Mouse (Mus musculus): Measurements from ENCODE around the gene Tsfm. TPM values are rescaled to one million over a fixed set of nuclear protein-coding genes. Genes with fewer than 3 reads are reported as not detected.

Tsfm gene
- 45.2 and 45.4 TPM in 2 replicates for polyA plus RNA-seq (2012; rRNA removed)

- no peak within 1 kb of the TSS for H3K27ac ChIP-seq (ENCODE audit: insufficient read depth, low read length)
These were observed at the start of gene Tsfm for GRCm38 (mm10) chr10:127030336-127031296. TSS of gene Tsfm (minus strand) at chr10:127030840.

GRCm38 (mm10) chr10:127079665-127080391 lies 49.2 kb upstream of the Tsfm start:
- H3K27ac ChIP-seq (ENCODE audit: insufficient read depth, low read length): peak overlapping the region; percentile 97
- peak; percentile 21; the same call in 1 of the 2 replicates for TF ChIP-seq CTCF (IDR thresholded peaks at IDR 0.05; ENCODE audit: borderline replicate concordance, insufficient read depth, low read depth, low read length)
- no peak for TF ChIP-seq POLR2A (IDR thresholded peaks at IDR 0.05; ENCODE audit: borderline replicate concordance, insufficient read depth, low read length)
- peak overlapping the region; percentile 99 for H3K4me3 ChIP-seq (replicated peaks; ENCODE audit: insufficient read depth, low read depth, low read length)
- 1% methylated on average over 70 of the region's 70 CpGs for WGBS
- H3K27me3 ChIP-seq (ENCODE audit: control insufficient read depth, insufficient read depth, low read length): no peaks in the 10 kb centered on the region
- H3K4me1 ChIP-seq (ENCODE audit: control insufficient read depth, insufficient read depth, low read length): peaks cover 29% of the 10 kb centered on the region
- peak; percentile 70 to 76 for DNase-seq

More at GRCm38 (mm10) chr10:127030336-127031296, at the start of gene Tsfm:
- TF ChIP-seq CTCF (IDR thresholded peaks at IDR 0.05; ENCODE audit: borderline replicate concordance, insufficient read depth, low read depth, low read length) (peak; percentile 97), POLR2A (IDR thresholded peaks at IDR 0.05; ENCODE audit: borderline replicate concordance, insufficient read depth, low read length) (peak; percentile 78)
- Histone ChIP-seq H3K4me3 (replicated peaks; ENCODE audit: insufficient read depth, low read depth, low read length) (peak within 1 kb of the TSS; percentile 75), H3K27me3 (ENCODE audit: control insufficient read depth, insufficient read depth, low read length) (no peaks in the 10 kb centered on the region), H3K4me1 (ENCODE audit: control insufficient read depth, insufficient read depth, low read length) (no peaks in the 10 kb centered on the region)
- 5% methylated on average over 56 of the region's 56 CpGs for WGBS
- DNase-seq: peak; percentile 91 to 94

- DNase-seq: peak; percentile 79 to 84
These were observed 48.3 kb upstream of the Tsfm start for GRCm38 (mm10) chr10:127078677-127079575.

GRCm38 (mm10) chr10:127078001-127078676 lies 47.5 kb upstream of the Tsfm start:
- H3K4me3 ChIP-seq (replicated peaks; ENCODE audit: insufficient read depth, low read depth, low read length): peak overlapping the region; percentile 99
- 5% methylated on average over 12 of the region's 12 CpGs for WGBS

More at GRCm38 (mm10) chr10:127078677-127079575, 48.3 kb upstream of the Tsfm start:
- peak overlapping the region; percentile 99 for H3K4me3 ChIP-seq (replicated peaks; ENCODE audit: insufficient read depth, low read depth, low read length)
- peak overlapping the region; percentile 97 for H3K27ac ChIP-seq (ENCODE audit: insufficient read depth, low read length)
- TF ChIP-seq POLR2A (IDR thresholded peaks at IDR 0.05; ENCODE audit: borderline replicate concordance, insufficient read depth, low read length): peak; percentile 37; the same call in 1 of the 2 replicates
- TF ChIP-seq CTCF (IDR thresholded peaks at IDR 0.05; ENCODE audit: borderline replicate concordance, insufficient read depth, low read depth, low read length): no peak
- peaks cover 26% of the 10 kb centered on the region for H3K4me1 ChIP-seq (ENCODE audit: control insufficient read depth, insufficient read depth, low read length)
- WGBS: 1% methylated on average over 36 of the region's 49 CpGs
- no peaks in the 10 kb centered on the region for H3K27me3 ChIP-seq (ENCODE audit: control insufficient read depth, insufficient read depth, low read length)

GRCm38 (mm10) chr10:127077515-127077914 lies 46.9 kb upstream of the Tsfm start:
- no peaks in the 10 kb centered on the region for H3K27me3 ChIP-seq (ENCODE audit: control insufficient read depth, insufficient read depth, low read length)
- H3K4me3 ChIP-seq (replicated peaks; ENCODE audit: insufficient read depth, low read depth, low read length): no peak overlapping the region
- DNase-seq: no peak
- no peak overlapping the region for H3K27ac ChIP-seq (ENCODE audit: insufficient read depth, low read length)
- 20% methylated on average over 10 of the region's 10 CpGs for WGBS
- H3K4me1 ChIP-seq (ENCODE audit: control insufficient read depth, insufficient read depth, low read length): peaks cover 13% of the 10 kb centered on the region
- no peak for TF ChIP-seq CTCF (IDR thresholded peaks at IDR 0.05; ENCODE audit: borderline replicate concordance, insufficient read depth, low read depth, low read length)

More at GRCm38 (mm10) chr10:127078001-127078676, 47.5 kb upstream of the Tsfm start:
- Histone ChIP-seq H3K27ac (ENCODE audit: insufficient read depth, low read length) (no peak overlapping the region), H3K4me1 (ENCODE audit: control insufficient read depth, insufficient read depth, low read length) (peaks cover 19% of the 10 kb centered on the region), H3K27me3 (ENCODE audit: control insufficient read depth, insufficient read depth, low read length) (no peaks in the 10 kb centered on the region)
- peak in 1 of 2 experiments; percentile 36 for DNase-seq
- TF ChIP-seq POLR2A (IDR thresholded peaks at IDR 0.05; ENCODE audit: borderline replicate concordance, insufficient read depth, low read length): no peak
- no peak for TF ChIP-seq CTCF (IDR thresholded peaks at IDR 0.05; ENCODE audit: borderline replicate concordance, insufficient read depth, low read depth, low read length)

GRCm38 (mm10) chr10:127076082-127076481 lies 45.4 kb upstream of the Tsfm start:
- no peak for DNase-seq
- no peaks in the 10 kb centered on the region for H3K27me3 ChIP-seq (ENCODE audit: control insufficient read depth, insufficient read depth, low read length)
- H3K4me3 ChIP-seq (replicated peaks; ENCODE audit: insufficient read depth, low read depth, low read length): no peak overlapping the region
- TF ChIP-seq POLR2A (IDR thresholded peaks at IDR 0.05; ENCODE audit: borderline replicate concordance, insufficient read depth, low read length) (no peak), CTCF (IDR thresholded peaks at IDR 0.05; ENCODE audit: borderline replicate concordance, insufficient read depth, low read depth, low read length) (no peak)
- peaks cover 12% of the 10 kb centered on the region for H3K4me1 ChIP-seq (ENCODE audit: control insufficient read depth, insufficient read depth, low read length)
- no peak overlapping the region for H3K27ac ChIP-seq (ENCODE audit: insufficient read depth, low read length)
- 46% methylated on average over 4 of the region's 4 CpGs for WGBS
